Mouse (Mus musculus): ENCODE measurements around the gene Gmds.

Gmds gene

GRCm38 (mm10) chr13:32167806-32168205 is 170.7 kb downstream of the Gmds start:
- DNase-seq (ENCODE audit: extremely low read depth, insufficient read length, low spot score): no peak

GRCm38 (mm10) chr13:32165581-32165980 is 173.0 kb downstream of the Gmds start:
- no peak for DNase-seq (ENCODE audit: extremely low read depth, insufficient read length, low spot score)

DNA sequence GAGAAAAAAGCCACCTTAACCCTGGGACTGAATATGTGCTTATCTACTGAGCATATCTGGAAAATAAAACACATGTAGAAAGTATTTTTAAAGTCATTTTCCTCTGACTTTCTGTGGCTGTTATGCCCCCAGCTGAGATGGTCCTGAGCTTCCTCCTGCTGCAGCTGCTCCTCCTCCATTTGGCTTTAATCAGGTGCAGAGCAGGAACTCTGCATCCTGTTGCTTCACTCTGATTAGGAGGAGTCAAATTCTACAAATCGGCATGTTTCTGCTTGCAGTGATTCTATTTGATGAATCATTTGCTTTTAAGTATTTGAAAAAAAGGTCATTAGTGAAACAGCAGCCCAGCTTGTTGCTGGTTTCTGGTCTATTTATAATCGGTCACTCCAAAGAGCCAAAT is 177.0 kb downstream of the Gmds start:
- DNase-seq (ENCODE audit: extremely low read depth, insufficient read length, low spot score): no peak

- no peak for DNase-seq (ENCODE audit: extremely low read depth, insufficient read length, low spot score)
Measured at GRCm38 (mm10) chr13:32158240-32158639, 180.3 kb downstream of the Gmds start.

DNA sequence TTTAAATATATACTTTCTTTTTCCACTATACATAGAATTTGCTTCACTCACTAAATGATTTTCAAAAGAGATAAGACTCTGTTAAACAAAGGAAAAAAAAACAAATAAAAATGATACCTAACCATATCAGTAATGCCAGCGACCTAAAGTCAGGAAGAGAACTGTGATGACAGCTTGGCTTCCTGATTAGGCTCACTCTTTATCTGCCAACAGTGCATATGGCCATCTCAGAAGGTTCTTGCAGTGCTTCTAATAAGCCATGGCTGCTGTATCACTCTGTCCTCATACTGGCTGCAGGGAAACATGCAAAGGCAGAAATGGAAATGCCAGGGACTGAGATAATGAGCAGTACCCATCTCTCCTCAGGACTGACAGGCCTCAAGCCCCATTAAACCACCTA is 192.6 kb downstream of the Gmds start:
- no peak for DNase-seq (ENCODE audit: extremely low read depth, insufficient read length, low spot score)

- DNase-seq (ENCODE audit: extremely low read depth, insufficient read length, low spot score): no peak
Measured at GRCm38 (mm10) chr13:32145179-32145578, 193.4 kb downstream of the Gmds start.

DNA sequence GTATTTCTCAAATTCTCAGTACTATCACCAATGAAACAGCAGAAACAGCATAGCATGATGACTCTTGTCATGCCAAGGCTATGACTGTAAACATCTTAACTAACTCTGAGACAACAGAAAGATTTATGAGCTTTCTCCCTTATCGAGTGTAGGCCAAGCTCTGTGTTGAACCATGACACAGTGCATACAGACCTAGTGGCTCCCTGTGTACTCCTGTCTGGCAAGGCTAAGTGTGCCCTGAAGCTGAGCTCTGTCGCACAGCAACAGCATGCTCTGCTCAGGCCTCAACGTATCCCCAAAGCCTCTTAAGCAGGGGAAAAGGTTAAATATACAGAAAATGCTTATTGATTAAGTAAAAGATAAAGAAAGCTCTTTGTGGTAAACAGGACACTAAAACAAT is 194.9 kb downstream of the Gmds start:
- DNase-seq (ENCODE audit: extremely low read depth, insufficient read length, low spot score): no peak

- DNase-seq (ENCODE audit: extremely low read depth, insufficient read length, low spot score): peak; percentile 4
Measured at GRCm38 (mm10) chr13:32134663-32135273, 203.8 kb downstream of the Gmds start.

DNA sequence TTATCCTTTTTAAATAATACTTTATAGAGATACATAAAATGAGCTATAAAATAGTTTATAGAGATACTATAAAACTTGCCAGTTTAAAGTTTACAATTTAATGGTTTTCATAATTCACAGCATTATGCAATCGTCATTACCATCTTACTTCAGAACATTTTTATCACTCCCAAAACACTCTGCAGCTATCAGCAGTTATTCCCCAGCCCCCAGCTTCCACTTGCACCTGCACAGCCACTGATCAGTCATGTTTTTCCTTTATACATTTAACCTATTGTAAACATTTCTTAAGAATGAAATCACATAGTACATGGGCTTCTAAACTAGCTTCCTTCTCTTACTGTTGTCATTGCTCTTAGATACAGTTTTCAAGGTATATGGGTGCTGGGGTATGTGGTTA is 208.6 kb downstream of the Gmds start:
- no peak for DNase-seq (ENCODE audit: extremely low read depth, insufficient read length, low spot score)

DNA sequence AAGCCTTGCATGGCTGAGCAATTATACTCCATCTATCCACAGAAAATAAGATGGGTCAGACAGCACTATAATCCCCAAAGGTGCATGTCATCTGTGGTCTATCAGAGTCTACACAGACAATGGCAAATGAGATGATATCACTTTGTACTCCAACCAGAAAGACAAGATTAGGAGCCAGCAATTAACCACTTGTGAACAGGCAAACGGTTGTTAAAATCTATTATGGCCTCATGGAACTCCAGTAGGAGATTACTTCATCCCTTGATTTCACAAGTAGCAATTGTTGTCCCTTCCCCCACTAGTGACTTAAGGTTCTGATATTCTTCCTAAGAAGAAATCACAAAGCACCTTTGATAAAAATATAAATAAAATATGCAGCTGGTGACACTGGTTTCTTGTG is 220.2 kb downstream of the Gmds start:
- no peak for DNase-seq (ENCODE audit: extremely low read depth, insufficient read length, low spot score)

GRCm38 (mm10) chr13:32115468-32115867 is 223.1 kb downstream of the Gmds start:
- no peak for DNase-seq (ENCODE audit: extremely low read depth, insufficient read length, low spot score)

- no peak for DNase-seq (ENCODE audit: extremely low read depth, insufficient read length, low spot score)
Measured at GRCm38 (mm10) chr13:32113875-32114274, 224.7 kb downstream of the Gmds start.

- DNase-seq (ENCODE audit: extremely low read depth, insufficient read length, low spot score): no peak
Measured at GRCm38 (mm10) chr13:32088303-32088977, 250.1 kb downstream of the Gmds start.

GRCm38 (mm10) chr13:32080520-32081249 is 257.9 kb downstream of the Gmds start:
- DNase-seq (ENCODE audit: extremely low read depth, insufficient read length, low spot score): no peak

GRCm38 (mm10) chr13:32073630-32074029 is 264.9 kb downstream of the Gmds start:
- DNase-seq (ENCODE audit: extremely low read depth, insufficient read length, low spot score): no peak

- DNase-seq (ENCODE audit: extremely low read depth, insufficient read length, low spot score): no peak
Measured at GRCm38 (mm10) chr13:32055321-32055720, 283.2 kb downstream of the Gmds start.

GRCm38 (mm10) chr13:32053587-32053986 is 285.0 kb downstream of the Gmds start:
- DNase-seq (ENCODE audit: extremely low read depth, insufficient read length, low spot score): no peak

- no peak for DNase-seq (ENCODE audit: extremely low read depth, insufficient read length, low spot score)
Measured at GRCm38 (mm10) chr13:32047980-32048959, 290.3 kb downstream of the Gmds start.

GRCm38 (mm10) chr13:32046961-32047360 is 291.6 kb downstream of the Gmds start:
- no peak for DNase-seq (ENCODE audit: extremely low read depth, insufficient read length, low spot score)

DNA sequence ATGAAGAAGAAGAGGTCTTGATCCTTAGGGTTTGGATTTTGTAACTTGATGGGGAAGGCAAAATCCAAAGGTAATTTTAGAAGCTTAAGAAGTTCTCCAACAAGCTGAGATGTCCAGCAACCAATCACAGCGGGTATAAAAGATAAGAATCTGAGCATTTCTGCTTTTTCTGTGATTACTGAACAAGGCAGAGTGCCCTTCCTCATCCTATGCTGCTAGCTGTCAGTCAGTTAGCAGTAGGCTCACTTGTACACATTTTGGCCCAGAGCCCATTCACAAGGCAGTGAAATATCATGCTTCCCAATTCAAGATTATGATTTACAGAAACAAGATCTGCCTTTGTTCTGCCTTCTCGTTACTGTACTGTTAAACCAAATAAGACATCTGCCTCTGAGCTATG is 295.8 kb downstream of the Gmds start:
- DNase-seq (ENCODE audit: extremely low read depth, insufficient read length, low spot score): no peak

- DNase-seq (ENCODE audit: extremely low read depth, insufficient read length, low spot score): no peak
Measured at GRCm38 (mm10) chr13:32040822-32041221, 297.7 kb downstream of the Gmds start.
